Mouse (Mus musculus): ENCODE data around the gene Sema6d.
A peak's percentile ranks its signal among the peaks of the same experiment; 100 is the strongest.
"Not testable (repeated sequence)": the region's sequence is repeated elsewhere in the genome, so short reads cannot be mapped to it uniquely, and the experiment has no call there.

Sema6d gene

DNA sequence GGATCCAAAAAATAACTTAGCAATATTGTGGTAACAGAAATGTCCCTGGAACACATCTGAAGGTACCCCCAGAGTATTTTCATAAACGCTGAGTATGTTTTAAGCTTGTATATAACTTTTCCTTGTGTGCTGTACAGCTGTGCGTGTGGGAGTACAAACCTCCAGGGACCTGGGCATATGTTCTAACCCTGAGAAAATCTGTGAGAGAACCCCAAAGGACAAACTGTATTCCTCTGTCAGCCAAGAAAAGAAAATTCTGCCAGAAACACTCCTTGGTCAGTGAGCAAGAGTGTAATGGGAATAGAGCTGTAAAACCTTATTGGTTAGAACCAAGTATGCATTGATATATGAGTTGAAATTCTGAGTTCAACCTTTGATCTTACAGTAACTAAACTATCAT, 203.8 kb downstream of the Sema6d start:
- no peak for DNase-seq (ENCODE audit: low spot score in 2 of 2)

DNA sequence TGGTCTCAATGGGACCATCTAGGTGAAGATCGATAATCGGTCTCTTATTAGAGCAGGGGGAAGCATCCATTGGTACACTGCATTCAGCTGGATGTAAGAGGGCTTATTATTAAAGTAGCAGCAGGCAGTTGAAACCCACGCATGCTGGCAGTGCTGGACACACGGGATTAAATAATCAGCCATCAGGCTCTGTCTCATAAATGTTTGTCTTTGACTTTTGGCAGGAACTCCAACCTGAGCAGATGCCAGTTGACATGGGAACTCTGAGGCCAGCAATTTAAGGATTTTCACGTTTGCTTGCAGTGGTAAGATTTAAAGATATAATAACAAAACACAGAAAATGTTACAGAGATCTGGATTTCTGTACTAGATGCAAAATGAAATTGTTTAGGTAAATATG, 208.6 kb downstream of the Sema6d start:
- DNase-seq (ENCODE audit: low spot score in 2 of 2), result peak in 1 of 2 experiments; percentile 30

DNA sequence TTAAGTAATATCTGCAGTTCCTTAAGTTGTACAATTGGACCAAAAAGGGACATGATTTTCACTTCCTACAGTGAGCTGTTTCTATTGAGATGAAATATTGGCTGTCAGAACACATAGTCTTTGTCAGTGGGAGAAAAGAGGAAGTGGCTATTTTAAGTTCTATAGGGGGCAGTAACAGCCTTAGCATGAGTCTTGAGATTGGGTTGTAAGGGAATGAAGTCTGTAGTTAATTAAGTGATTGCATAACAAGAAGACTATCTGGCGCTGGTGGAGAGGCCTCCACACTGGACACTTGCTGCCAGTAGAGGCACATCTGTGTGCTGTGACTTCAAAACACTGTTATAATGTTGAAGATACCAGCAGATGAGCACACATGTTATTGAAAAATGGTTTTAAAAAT, 209.1 kb downstream of the Sema6d start:
- DNase-seq (ENCODE audit: low spot score in 2 of 2), result no peak

DNA sequence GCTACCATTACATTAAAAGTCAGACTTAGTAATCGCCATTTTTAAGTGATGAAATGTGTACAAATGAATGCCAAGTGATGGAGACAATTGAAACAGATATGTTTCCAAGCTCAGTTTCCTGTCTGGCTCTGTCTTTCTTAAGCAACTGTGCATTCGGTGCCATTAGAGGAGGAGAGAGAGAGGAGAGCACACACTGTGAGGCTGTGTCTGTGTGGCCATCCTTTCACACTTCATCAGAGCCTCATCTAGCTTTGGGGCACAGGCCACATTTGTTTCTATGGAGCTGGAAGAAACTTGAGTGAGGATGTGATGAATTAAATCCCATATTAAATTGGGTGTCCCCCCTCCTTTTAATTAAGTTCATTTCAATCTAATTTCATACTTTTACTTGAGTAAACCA, 218.8 kb downstream of the Sema6d start:
- no peak for DNase-seq (ENCODE audit: low spot score in 2 of 2)

DNA sequence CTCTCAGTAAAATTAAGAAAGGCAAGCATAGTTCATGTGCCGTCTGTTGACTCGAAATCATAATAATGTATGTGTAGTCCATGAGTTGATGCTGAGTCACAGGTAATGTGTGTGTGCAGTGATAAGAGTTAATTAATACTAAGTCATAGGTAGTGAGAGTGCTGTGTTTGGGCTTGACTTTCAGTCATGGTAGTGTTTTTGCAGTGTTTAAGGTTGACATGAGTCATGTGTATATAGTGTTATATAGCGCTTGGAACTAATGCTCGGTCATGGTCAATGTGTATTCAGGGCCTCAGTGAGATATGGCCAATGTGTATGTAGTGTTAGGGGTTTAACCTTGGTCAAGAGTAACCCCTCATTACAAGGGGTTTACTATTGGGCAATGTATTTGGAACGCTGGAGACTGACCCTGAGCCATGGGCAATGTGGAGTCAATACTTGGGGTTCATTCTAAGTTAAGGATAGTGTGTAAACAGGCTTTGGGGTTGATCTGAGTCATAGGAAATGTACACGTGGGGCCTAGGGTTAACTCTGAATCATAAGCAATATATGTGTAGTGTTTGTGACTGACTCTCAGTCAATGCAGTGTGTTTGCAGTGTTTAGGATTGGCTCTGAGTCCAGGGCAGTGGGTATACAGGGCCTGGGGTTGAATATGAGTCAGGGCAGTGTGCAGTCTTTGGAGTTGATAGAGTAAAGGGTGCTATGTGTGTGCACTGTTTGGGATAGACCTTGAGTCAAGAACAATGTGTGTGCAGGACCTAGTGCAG, 219.8 kb downstream of the Sema6d start:
- DNase-seq (ENCODE audit: low spot score in 2 of 2), result no peak

DNA sequence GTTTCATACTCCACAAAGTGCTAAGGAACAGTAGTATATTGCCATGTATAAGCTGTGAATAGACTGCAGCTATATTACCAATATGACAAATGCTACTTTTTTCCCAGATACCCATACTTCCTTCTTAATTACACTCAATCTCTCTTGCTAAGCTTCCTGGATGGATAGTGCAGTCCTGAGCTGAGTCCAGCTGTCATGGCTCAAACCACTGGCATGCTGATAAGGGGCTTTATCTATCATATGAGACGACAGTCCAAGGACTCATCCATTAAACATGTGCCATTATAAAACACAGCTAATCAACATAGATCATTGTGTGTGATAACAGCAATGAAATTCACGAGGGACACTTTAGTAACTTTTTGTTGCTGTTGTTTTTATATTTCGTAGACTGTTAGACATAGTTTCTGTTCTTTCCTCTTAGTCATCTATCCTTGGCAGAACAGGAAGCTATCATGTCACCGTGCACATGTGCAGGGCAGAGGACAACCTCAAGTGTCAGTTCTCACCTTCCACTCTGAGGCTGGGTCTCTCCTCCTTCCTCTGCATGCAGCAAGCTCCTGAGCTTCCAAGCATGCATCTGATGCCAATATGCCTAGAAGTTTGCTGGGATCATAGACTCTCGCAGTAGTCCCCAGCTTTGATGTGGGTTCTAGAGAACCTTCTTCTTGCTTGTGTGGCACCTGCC, 232.9 kb downstream of the Sema6d start:
- no peak for DNase-seq (ENCODE audit: low spot score in 2 of 2)

DNA sequence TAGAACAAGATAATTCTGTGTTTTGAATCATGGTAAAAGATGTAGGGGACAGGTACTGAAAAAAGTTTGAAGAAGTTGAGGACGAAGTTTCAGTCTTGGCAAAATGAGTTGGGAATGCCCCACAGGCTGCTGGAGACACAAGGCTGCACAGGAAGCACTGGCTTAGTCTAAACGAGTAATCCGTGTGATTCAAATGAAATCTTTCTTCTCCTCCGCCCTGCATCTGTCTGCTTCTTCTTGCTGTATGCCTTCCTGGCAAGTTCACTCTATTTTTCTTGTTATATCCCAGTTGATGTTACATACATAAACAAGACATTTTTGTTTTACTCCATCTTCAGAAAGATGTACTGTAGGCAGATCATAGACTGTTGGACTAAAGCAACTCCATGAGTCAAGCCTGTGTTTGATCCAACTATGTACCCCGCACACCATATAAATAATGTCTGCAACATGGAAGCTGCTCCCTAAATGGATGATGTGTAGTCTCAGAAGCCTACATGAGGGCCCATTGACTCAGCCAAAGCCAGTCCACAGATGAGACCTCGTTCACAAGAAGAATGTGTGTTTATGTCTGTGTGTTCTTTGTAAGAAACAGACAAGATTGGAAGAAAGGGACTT, 234.4 kb downstream of the Sema6d start:
- no peak for DNase-seq (ENCODE audit: low spot score in 2 of 2)

DNA sequence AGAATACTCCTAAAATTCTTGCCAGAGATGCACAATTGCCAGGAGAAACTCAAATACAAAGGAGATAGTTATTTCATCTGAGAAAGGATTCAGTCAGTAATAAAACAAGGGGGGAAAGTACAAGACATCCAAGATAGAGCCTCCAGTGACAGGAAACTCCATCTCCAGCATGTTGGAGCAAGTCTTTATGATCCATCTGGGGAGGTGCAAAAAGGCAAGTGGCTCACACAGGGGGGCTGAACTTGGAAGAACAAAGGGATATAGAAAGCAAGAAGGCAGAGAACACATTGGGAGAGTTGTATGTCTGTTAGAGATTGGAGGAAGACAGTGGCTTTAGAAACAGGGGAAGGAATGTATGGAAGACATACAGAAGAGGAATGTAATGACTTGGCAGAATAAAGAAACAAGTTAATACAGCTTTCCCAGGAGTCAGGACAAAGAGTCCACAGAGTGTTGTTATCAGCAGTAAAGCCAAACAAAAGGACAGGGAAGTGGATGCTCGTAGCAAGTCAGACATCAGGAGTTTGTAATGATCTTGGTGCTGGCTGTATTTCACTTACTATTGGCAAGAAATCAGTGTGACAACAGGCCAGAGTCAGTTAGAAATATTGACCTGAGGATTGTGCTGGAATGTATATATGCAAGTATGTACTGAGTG, 239.8 kb downstream of the Sema6d start:
- DNase-seq (ENCODE audit: low spot score in 2 of 2), result no peak

DNA sequence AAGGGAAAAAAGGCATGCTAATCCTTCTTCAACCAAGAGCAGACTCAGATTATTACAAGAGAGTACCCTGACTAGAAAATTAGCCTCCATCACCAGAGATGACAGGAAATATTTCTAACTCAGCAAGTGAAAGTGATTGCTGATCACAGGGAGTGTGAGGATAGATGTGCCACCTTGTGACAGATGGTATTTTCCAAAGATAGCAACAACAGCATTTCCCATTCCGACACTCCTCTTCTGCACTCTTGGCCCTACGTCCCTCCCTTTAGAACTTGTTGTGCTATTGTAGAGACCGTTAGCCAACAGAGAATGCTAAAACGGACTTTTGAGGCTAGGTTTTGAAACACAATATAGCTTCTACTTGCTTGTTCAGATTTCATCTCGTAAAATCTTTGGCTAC, 243.1 kb downstream of the Sema6d start:
- DNase-seq (ENCODE audit: low spot score in 2 of 2), result no peak

DNA sequence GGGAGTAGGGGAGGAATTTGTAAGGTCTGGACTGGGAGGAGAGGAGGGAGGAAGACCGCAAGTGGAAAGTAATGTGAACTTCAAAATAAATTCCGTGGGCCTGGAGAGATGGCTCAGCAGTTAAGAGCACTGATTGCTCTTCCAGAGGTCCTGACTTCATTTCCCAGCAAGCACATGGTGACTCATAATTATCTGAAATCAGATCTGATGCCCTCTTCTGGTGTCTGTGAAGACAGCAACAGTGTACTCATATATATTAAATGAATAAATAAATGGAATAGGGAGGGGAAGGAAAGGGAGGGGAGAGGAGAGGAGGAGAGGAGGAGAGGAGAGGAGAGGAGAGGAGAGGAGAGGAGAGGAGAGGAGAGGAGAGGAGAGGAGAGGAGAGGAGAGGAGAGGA, 244.9 kb downstream of the Sema6d start:
- not testable (repeated sequence) for DNase-seq (ENCODE audit: low spot score in 2 of 2)

DNA sequence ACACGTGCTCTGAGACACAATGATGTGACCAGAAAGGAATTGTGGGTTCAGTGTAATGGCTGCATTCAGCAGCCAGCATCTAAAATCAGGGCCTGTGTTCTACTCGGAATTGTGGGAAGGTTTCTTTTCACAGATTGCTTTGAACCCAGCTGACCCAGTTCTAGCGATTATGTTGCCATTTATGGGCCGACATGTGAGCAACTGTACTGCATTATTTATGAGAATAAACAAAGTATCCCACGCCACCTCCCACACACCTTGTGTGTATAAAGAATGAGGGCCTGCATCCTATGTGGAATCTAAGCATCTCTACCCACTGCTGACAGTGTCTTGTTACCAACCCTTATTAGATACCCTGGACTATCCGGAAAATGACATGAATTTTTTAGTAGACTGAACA, 248.5 kb downstream of the Sema6d start:
- no peak for DNase-seq (ENCODE audit: low spot score in 2 of 2)

DNA sequence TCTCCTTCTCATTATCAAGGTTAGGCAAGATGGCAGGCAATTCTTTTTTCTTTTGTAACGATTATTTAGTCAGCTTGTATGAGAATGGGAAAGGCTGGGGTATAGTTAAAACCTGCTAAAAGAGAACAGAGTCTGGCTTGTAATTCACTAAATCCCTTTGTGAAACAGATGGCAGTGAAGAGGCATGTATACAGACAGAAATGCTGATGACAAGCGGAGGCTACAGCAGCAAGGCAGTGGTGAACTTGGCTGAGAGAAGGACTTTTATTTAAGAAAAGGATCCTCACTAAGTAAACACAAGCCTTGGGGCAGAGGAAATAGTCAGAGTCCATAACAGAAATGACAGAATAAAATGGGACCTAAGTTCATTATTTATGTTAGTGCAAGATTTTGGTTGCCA, 264.4 kb downstream of the Sema6d start:
- no peak for DNase-seq (ENCODE audit: low spot score in 2 of 2)

DNA sequence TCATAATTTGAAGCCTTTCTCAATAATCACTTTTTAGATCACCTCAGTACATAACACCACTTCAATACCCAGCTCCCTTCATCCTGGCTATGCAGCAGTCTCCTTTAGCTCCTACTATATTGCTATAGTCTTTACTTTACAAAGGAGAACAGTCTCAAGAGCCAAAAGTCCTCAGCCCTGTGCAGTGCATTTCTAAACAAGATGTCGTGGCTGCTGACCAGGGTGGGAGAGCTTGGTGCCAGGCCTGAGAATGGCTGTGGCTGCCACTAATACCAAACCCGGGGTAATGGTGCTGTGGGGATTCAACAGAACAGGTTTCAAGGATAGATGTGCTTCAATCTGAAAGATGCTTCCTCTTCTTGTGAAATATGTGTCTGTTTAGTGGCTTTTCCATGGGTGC, 264.9 kb downstream of the Sema6d start:
- DNase-seq (ENCODE audit: low spot score in 2 of 2), result no peak

DNA sequence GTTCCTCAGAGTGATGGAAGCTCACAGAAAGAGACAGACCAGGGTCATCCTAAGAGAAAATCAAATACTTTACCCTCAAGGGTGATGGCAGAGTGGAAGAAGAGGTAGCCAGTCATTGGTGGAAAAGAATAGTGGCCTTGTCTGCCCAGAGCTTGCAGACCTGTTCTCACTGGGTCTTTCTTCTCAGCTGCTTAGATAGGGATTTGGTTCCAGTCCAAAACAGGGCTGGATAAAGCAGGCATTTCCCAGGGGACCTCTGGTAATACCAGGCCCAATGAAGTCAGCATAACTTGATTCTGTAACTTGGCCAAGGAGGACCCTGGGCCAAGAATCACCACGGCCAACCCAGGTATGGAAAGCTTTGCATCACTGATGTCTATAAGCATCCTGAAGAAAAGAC, 279.5 kb downstream of the Sema6d start:
- peak in 1 of 2 experiments; percentile 6 for DNase-seq (ENCODE audit: low spot score in 2 of 2)

DNA sequence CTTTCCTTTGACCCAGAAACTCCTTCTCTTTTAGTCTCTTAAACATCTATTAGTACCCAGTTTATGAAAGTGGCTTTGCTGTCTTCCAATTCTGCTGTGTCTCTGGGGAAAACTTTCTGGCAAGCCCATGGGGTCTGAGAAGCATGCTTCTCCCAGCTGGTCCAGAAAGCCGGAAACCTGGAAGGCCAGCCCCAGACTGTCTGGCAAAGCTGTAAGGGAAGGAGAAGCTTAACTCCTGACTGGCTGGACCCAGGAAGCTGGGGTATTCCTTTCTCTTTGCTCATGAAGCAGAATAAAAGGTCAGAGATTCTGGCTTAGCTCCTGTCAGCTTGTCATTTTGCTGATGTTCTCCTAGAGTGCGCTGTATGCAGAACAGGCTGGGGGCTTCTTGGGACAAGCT, 280.2 kb downstream of the Sema6d start:
- DNase-seq (ENCODE audit: low spot score in 2 of 2), result peak in 1 of 2 experiments; percentile 66

DNA sequence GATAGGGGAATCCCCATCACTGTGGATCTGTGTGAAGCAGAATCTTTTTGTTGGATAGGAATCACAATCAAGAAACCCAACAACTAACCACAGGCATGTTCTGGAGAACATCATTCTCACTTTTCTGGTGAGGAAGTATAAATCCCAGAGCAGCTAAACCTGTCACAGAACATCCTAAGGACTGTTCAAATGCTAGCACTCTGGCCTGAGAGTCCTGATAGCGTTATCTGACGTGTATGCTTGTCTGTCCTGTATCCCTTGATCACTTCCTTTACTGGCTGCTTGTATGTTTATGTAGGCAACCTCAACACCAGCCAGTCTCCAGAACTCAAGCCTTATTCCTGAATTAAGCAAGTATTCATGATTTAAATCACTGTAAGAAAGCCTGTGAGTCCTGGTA, 281.6 kb downstream of the Sema6d start:
- DNase-seq (ENCODE audit: low spot score in 2 of 2), result no peak

DNA sequence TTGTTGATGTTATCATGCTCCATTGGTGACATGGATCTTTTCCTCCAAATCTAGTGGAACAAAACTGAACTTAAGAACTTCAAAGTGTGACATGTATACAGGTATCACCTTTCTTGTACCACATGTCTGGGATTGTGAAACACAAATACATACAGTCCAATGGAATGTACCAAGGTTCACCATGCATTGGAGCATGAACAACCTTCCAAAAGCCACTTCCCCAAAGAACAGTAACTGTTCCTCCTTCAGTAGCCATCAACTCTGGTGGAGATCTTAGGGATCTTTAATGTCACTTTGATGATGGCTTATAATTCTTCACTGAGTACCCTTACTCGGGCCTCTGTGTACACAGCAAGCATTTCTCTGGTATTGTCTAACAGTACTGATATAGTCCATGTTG, 295.3 kb downstream of the Sema6d start:
- DNase-seq (ENCODE audit: low spot score in 2 of 2), result no peak

DNA sequence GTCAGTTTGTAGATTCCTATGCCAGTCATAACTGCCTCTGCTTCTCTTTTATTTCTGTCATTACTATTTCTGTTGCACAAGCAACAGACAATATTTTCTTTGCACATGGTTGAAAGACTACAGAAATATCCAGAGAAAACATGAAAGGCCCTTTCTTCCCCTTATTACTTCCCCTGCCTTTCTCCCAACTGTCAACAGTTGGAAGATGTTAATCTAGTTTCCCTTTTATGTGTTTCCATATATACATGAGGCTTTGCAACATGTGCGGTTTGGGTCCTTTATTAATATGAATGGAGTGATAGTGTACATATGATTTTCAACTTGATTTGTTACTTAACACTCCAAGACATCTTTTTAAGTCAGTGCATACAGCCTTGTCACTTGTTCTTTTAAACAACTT, 296.0 kb downstream of the Sema6d start:
- DNase-seq (ENCODE audit: low spot score in 2 of 2), result no peak

DNA sequence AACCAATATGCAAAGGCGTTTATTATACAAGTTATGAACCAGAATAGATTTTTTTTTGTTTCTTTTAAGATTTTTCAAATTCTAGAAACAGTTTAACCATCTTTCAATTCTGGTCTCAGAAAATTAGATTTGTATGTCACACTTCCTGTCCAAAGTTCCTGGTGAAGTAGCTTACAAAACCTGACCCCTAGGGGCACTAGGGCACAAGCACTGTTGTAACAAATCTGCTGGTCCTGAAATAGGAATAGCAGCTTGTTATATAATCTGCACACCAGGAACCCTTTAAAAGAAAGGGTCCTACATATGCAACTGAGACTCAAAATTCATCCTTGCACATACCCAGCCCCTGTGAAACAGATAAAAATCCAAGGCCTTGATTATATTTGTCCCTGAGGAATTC, 298.5 kb downstream of the Sema6d start:
- no peak for DNase-seq (ENCODE audit: low spot score in 2 of 2)

DNA sequence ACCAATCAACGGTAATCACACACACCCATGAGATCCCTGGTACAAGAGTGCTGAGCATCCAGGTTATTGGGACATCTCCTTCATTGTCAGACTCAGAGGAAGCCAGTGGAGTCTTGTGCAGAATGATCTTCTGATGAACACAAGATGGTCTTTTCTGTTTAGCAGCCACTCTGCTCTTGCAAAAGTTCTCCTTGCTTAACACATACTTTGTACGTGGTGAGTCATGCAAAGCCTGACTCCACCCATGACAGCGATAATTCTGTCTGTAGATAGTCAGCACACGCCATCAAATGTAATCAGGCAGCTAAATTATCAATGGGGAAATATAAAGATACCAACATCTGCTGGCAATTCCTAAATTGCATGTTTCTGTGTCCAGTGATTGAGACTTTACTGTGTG, 307.0 kb downstream of the Sema6d start:
- no peak for DNase-seq (ENCODE audit: low spot score in 2 of 2)

DNA sequence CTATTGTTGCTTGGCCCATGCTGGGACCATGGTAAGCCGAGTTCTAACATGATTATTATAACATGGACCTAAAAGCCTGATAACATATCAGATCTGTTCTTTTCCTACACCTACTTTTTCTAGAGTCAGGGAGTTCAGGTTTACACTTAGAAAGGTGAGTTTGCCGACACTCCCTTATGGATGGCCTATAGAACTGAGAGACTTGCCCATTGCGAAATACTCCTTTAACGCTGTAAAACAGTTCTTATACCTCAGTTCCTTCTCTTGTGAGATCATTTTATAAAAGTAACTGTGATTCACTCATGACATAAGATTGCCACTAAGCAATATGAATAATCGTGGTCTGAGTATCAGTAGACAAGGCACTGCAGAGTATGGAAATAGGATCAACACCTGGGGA, 307.5 kb downstream of the Sema6d start:
- no peak for DNase-seq (ENCODE audit: low spot score in 2 of 2)

DNA sequence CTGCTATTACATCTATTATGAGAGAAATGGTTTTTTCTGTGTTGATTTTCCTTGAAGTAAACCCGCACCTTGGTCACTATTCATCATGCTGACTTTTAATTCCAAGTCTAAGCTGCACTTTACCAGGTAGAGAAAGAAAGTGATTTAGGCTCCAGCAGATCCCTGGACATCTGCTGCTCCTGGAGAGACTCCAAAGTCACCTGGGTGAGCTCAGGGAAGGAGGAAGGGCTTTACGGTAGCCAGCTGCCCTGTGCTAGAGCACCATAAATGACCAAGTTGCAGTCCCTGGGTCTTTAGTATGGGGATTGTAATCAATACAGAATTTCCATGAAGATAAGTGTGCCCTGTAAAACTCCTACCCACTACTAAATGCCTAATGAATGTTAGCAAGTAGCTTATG, 309.8 kb downstream of the Sema6d start:
- no peak for DNase-seq (ENCODE audit: low spot score in 2 of 2)

Measured in cerebellum, postnatal 4 days (tissue).